Mouse (Mus musculus): ENCODE results near the gene Man1c1.

GRCm38 (mm10) chr4:134535787-134536151 lies 168.3 kb downstream of the Man1c1 start:
- no peak for TF ChIP-seq CTCF (conservative IDR thresholded peaks at IDR 0.05; ENCODE audit: insufficient read depth, insufficient read length, low read depth, low read length)
- TF ChIP-seq POLR2A (IDR thresholded peaks at IDR 0.05; ENCODE audit: low read depth, low read length): no peak

Data from kidney, adult 2 months (tissue).